Mouse (Mus musculus) liver, adult 2 months (tissue): ENCODE results near the gene Nfic.

Experiments used
- CTCF ChIP-seq: fragments of 200-500 bp; IDR thresholded peaks from 2 replicates; pipeline ENCODE4 v1.5.1; 2011; ENCODE audit warnings: low read depth, low read length, control low read depth
- POLR2A ChIP-seq: fragments of 200-500 bp; IDR thresholded peaks from 2 replicates; pipeline ENCODE4 v1.6.1; 2011; ENCODE audit warnings: low read length, control low read depth; ENCODE audit not compliant: insufficient read depth; ENCODE audit errors: extremely low read depth

- TF ChIP-seq POLR2A (no peak), CTCF (no peak)
These were observed 97.2 kb downstream of the Nfic start for GRCm38 (mm10) chr10:81358209-81358608.
